Mouse (Mus musculus) liver, embryonic 15.5 days (tissue): ENCODE data around the gene Tmprss7. TPM values are rescaled to one million over a fixed set of nuclear protein-coding genes. Genes with fewer than 3 reads are reported as not detected.

Source experiments
- ATAC-seq: fragments of 200-750 bp; cut with Nextera tagmentation; 2 replicates; pipeline ENCODE4 v1.8.0; 2017; ENCODE audit warnings: moderate number of reproducible peaks, mild to moderate bottlenecking, moderate library complexity; ENCODE audit not compliant: insufficient read depth
- H3K27ac ChIP-seq: fragments of 300-500 bp; sonication (generic); replicated peaks from 2 replicates; pipeline ENCODE4 v1.5.1; 2015; ENCODE audit warnings: mild to moderate bottlenecking, inconsistent platforms
- H3K27me3 ChIP-seq: fragments of 300-500 bp; sonication (generic); 2 replicates; pipeline ENCODE4 v1.6.1; 2015; ENCODE audit warnings: mild to moderate bottlenecking, inconsistent platforms
- H3K36me3 ChIP-seq: fragments of 300-500 bp; sonication (generic); replicated peaks from 2 replicates; pipeline ENCODE4 v1.6.1; 2015; ENCODE audit warnings: moderate library complexity, mild to moderate bottlenecking, inconsistent platforms
- H3K4me1 ChIP-seq: fragments of 300-500 bp; sonication (generic); replicated peaks from 2 replicates; pipeline ENCODE4 v1.6.1; 2015; ENCODE audit warnings: inconsistent platforms
- H3K4me2 ChIP-seq: fragments of 300-500 bp; sonication (generic); 2 replicates; pipeline ENCODE4 v1.6.1; 2015; ENCODE audit warnings: moderate library complexity, mild to moderate bottlenecking, inconsistent platforms
- H3K4me3 ChIP-seq: fragments of 300-500 bp; sonication (generic); replicated peaks from 2 replicates; pipeline ENCODE4 v1.5.1; 2015; ENCODE audit warnings: mild to moderate bottlenecking, inconsistent platforms
- H3K9ac ChIP-seq: fragments of 300-500 bp; sonication (generic); 2 replicates; pipeline ENCODE4 v1.6.1; 2015; ENCODE audit warnings: moderate library complexity, mild to moderate bottlenecking, inconsistent platforms
- H3K9me3 ChIP-seq: fragments of 300-500 bp; sonication (generic); replicated peaks from 2 replicates; pipeline ENCODE4 v1.6.1; 2016; ENCODE audit warnings: inconsistent platforms
- WGBS: fragments of 180-500 bp; shearing (Covaris S2); methylation state at CpG from one replicate; pipeline ENCODE4 v1.1.7; 2015; ENCODE audit warnings: mixed read lengths; ENCODE audit not compliant: insufficient replicate concordance; 5-methylcytosine and 5-hydroxymethylcytosine counted together
- polyA plus RNA-seq: library from polyadenylated mRNA; unstranded; fragments of >200 nt; fragmentation: Nextera tagmentation; extraction: Ambion mirVana; gene quantifications from 2 replicates; pipeline ENCODE4 v1.2.1, GENCODE M21; 2015

Tmprss7 gene
- polyA plus RNA-seq, 1 experiment from 2014 or later = 0.12 TPM

GRCm38 (mm10) chr16:45653009-45653933 lies 40.2 kb downstream of the Tmprss7 start:
- peak overlapping the region; percentile 41 for H3K4me3 ChIP-seq
- peak overlapping the region; percentile 62 for H3K4me2 ChIP-seq
- no peaks in the 10 kb centered on the region for H3K9me3 ChIP-seq
- no peak for ATAC-seq
- H3K9ac ChIP-seq = 0 out of 2 replicates have a peak overlapping the region, but pooled peaks have one; percentile 11
- WGBS = 17% methylated on average over 17 of the region's 17 CpGs
- H3K4me1 ChIP-seq = peaks cover 16% of the 10 kb centered on the region
- H3K27ac ChIP-seq = no peak overlapping the region
- no peaks in the 10 kb centered on the region for H3K27me3 ChIP-seq
- H3K36me3 ChIP-seq = no peaks in the 10 kb centered on the region

- no peak overlapping the region for H3K27ac ChIP-seq
- H3K9me3 ChIP-seq = no peaks in the 10 kb centered on the region
- H3K4me3 ChIP-seq = no peak overlapping the region
- ATAC-seq = no peak
- H3K36me3 ChIP-seq = no peaks in the 10 kb centered on the region
- no peak overlapping the region for H3K9ac ChIP-seq
- no peak overlapping the region for H3K4me2 ChIP-seq
- peaks cover 12% of the 10 kb centered on the region for H3K4me1 ChIP-seq
- 41% methylated on average over 2 of the region's 2 CpGs for WGBS
- H3K27me3 ChIP-seq = no peaks in the 10 kb centered on the region
Measured at GRCm38 (mm10) chr16:45651497-45651896, 42.0 kb downstream of the Tmprss7 start.

- Histone ChIP-seq H3K27ac (no peak overlapping the region), H3K4me1 (no peaks in the 10 kb centered on the region), H3K27me3 (no peaks in the 10 kb centered on the region), H3K4me2 (no peak overlapping the region), H3K9me3 (no peaks in the 10 kb centered on the region), H3K4me3 (no peak overlapping the region), H3K36me3 (no peaks in the 10 kb centered on the region), H3K9ac (no peak overlapping the region)
- 0 out of 2 replicates have a peak, but pooled peaks have one; percentile 31 for ATAC-seq
- WGBS = 24% methylated on average over 6 of the region's 6 CpGs
Measured at GRCm38 (mm10) chr16:45644380-45644779, 49.1 kb downstream of the Tmprss7 start.

GRCm38 (mm10) chr16:45643944-45644343 lies 49.5 kb downstream of the Tmprss7 start:
- H3K27me3 ChIP-seq = no peaks in the 10 kb centered on the region
- H3K4me2 ChIP-seq = no peak overlapping the region
- H3K9ac ChIP-seq = no peak overlapping the region
- no peak overlapping the region for H3K4me3 ChIP-seq
- no peak for ATAC-seq
- no peaks in the 10 kb centered on the region for H3K9me3 ChIP-seq
- H3K4me1 ChIP-seq = no peaks in the 10 kb centered on the region
- no peak overlapping the region for H3K27ac ChIP-seq
- H3K36me3 ChIP-seq = no peaks in the 10 kb centered on the region
- 48% methylated on average over 3 of the region's 3 CpGs for WGBS

GRCm38 (mm10) chr16:45641301-45641700 lies 52.2 kb downstream of the Tmprss7 start:
- H3K9ac ChIP-seq = no peak overlapping the region
- H3K9me3 ChIP-seq = no peaks in the 10 kb centered on the region
- no peak overlapping the region for H3K27ac ChIP-seq
- no peak for ATAC-seq
- no peaks in the 10 kb centered on the region for H3K27me3 ChIP-seq
- H3K4me1 ChIP-seq = no peaks in the 10 kb centered on the region
- no peak overlapping the region for H3K4me3 ChIP-seq
- no peaks in the 10 kb centered on the region for H3K36me3 ChIP-seq
- 56% methylated on average over 3 of the region's 3 CpGs for WGBS
- H3K4me2 ChIP-seq = no peak overlapping the region

GRCm38 (mm10) chr16:45640070-45640762 lies 53.2 kb downstream of the Tmprss7 start:
- WGBS = 71% methylated on average over 10 of the region's 10 CpGs
- H3K27me3 ChIP-seq = no peaks in the 10 kb centered on the region
- no peak for ATAC-seq
- H3K36me3 ChIP-seq = no peaks in the 10 kb centered on the region
- no peak overlapping the region for H3K27ac ChIP-seq
- no peak overlapping the region for H3K4me2 ChIP-seq
- no peaks in the 10 kb centered on the region for H3K9me3 ChIP-seq
- H3K4me1 ChIP-seq = no peaks in the 10 kb centered on the region
- no peak overlapping the region for H3K4me3 ChIP-seq
- no peak overlapping the region for H3K9ac ChIP-seq

- WGBS = 58% methylated on average over 2 of the region's 2 CpGs
- no peaks in the 10 kb centered on the region for H3K9me3 ChIP-seq
- no peak overlapping the region for H3K9ac ChIP-seq
- no peak overlapping the region for H3K27ac ChIP-seq
- H3K4me3 ChIP-seq = no peak overlapping the region
- H3K36me3 ChIP-seq = no peaks in the 10 kb centered on the region
- no peak for ATAC-seq
- no peaks in the 10 kb centered on the region for H3K4me1 ChIP-seq
- H3K27me3 ChIP-seq = no peaks in the 10 kb centered on the region
- H3K4me2 ChIP-seq = no peak overlapping the region
Measured at GRCm38 (mm10) chr16:45635826-45636225, 57.6 kb downstream of the Tmprss7 start.

- no peaks in the 10 kb centered on the region for H3K4me1 ChIP-seq
- no peaks in the 10 kb centered on the region for H3K27me3 ChIP-seq
- no peaks in the 10 kb centered on the region for H3K9me3 ChIP-seq
- H3K9ac ChIP-seq = no peak overlapping the region
- no peak overlapping the region for H3K27ac ChIP-seq
- no peak for ATAC-seq
- H3K4me2 ChIP-seq = no peak overlapping the region
- no peaks in the 10 kb centered on the region for H3K36me3 ChIP-seq
- no peak overlapping the region for H3K4me3 ChIP-seq
- 74% methylated on average over 4 of the region's 4 CpGs for WGBS
Measured at GRCm38 (mm10) chr16:45632420-45632819, 61.0 kb downstream of the Tmprss7 start.

GRCm38 (mm10) chr16:45630347-45630960 lies 63.0 kb downstream of the Tmprss7 start:
- 45% methylated on average over 5 of the region's 5 CpGs for WGBS
- no peak overlapping the region for H3K4me2 ChIP-seq
- no peak for ATAC-seq
- H3K9ac ChIP-seq = no peak overlapping the region
- no peaks in the 10 kb centered on the region for H3K9me3 ChIP-seq
- no peaks in the 10 kb centered on the region for H3K36me3 ChIP-seq
- H3K27ac ChIP-seq = no peak overlapping the region
- no peak overlapping the region for H3K4me3 ChIP-seq
- H3K27me3 ChIP-seq = no peaks in the 10 kb centered on the region
- H3K4me1 ChIP-seq = no peaks in the 10 kb centered on the region

- ATAC-seq = no peak
- Histone ChIP-seq H3K4me1 (no peaks in the 10 kb centered on the region), H3K27ac (no peak overlapping the region), H3K36me3 (no peaks in the 10 kb centered on the region), H3K27me3 (no peaks in the 10 kb centered on the region), H3K4me2 (no peak overlapping the region), H3K9ac (no peak overlapping the region), H3K9me3 (no peaks in the 10 kb centered on the region), H3K4me3 (no peak overlapping the region)
- 60% methylated on average over 8 of the region's 8 CpGs for WGBS
Measured at GRCm38 (mm10) chr16:45629497-45630105, 63.9 kb downstream of the Tmprss7 start.

GRCm38 (mm10) chr16:45625342-45625741 lies 68.1 kb downstream of the Tmprss7 start:
- Histone ChIP-seq H3K4me3 (no peak overlapping the region), H3K27ac (no peak overlapping the region), H3K36me3 (no peaks in the 10 kb centered on the region), H3K9ac (no peak overlapping the region), H3K4me2 (no peak overlapping the region), H3K9me3 (no peaks in the 10 kb centered on the region), H3K4me1 (no peaks in the 10 kb centered on the region; the same call in 1 of the 2 replicates), H3K27me3 (no peaks in the 10 kb centered on the region)
- WGBS = 40% methylated on average over 2 of the region's 2 CpGs
- no peak for ATAC-seq
